Mouse (Mus musculus) stomach, embryonic 14.5 days (tissue): ENCODE measurements around the gene Xrn1. TPM values are rescaled to one million over a fixed set of nuclear protein-coding genes. Genes with fewer than 3 reads are reported as not detected.

Source experiments
- ATAC-seq: fragments of 200-750 bp; cut with Nextera tagmentation; 2 replicates; pipeline ENCODE4 v1.8.0; 2017; ENCODE audit warnings: low read depth, moderate TSS enrichment; ENCODE audit not compliant: insufficient number of reproducible peaks, insufficient read depth, low FRiP score
- H3K27ac ChIP-seq: fragments of 300-500 bp; sonication (generic); 2 replicates; pipeline ENCODE4 v1.5.1; 2014; ENCODE audit warnings: mild to moderate bottlenecking, low read length, moderate library complexity, mixed read lengths
- H3K27me3 ChIP-seq: fragments of 300-500 bp; sonication (generic); 2 replicates; pipeline ENCODE4 v1.6.1; 2014; ENCODE audit warnings: low read length, control low read depth, mixed read lengths; ENCODE audit not compliant: control insufficient read depth, insufficient read depth
- H3K36me3 ChIP-seq: fragments of 300-500 bp; sonication (generic); 2 replicates; pipeline ENCODE4 v1.6.1; 2014; ENCODE audit warnings: mild to moderate bottlenecking, control low read depth, low read length, moderate library complexity, mixed read lengths; ENCODE audit not compliant: control insufficient read depth, insufficient read depth
- H3K4me1 ChIP-seq: fragments of 300-500 bp; sonication (generic); 2 replicates; pipeline ENCODE4 v1.6.1; 2014; ENCODE audit warnings: low read length, control low read depth, mixed read lengths; ENCODE audit not compliant: control insufficient read depth, insufficient read depth
- H3K4me2 ChIP-seq: fragments of 300-500 bp; sonication (generic); replicated peaks from 2 replicates; pipeline ENCODE4 v1.6.1; 2014; ENCODE audit warnings: low read depth, low read length, control low read depth
- H3K4me3 ChIP-seq: fragments of 300-500 bp; sonication (generic); 2 replicates; pipeline ENCODE4 v1.5.1; 2014; ENCODE audit warnings: low read depth, low read length, control low read depth
- H3K9ac ChIP-seq: fragments of 300-500 bp; sonication (generic); replicated peaks from 2 replicates; pipeline ENCODE4 v1.6.1; 2014; ENCODE audit warnings: low read depth, mild to moderate bottlenecking, control low read depth, low read length, moderate library complexity, mixed read lengths
- H3K9me3 ChIP-seq: fragments of 300-500 bp; sonication (generic); 2 replicates; pipeline ENCODE4 v1.6.1; 2016; ENCODE audit warnings: low read depth, low read length, control low read depth; ENCODE audit not compliant: control insufficient read depth
- WGBS: fragments of 180-500 bp; shearing (Covaris S2); extraction: QIAGEN DNeasy Blood & Tissue Kit; methylation state at CpG from one replicate; pipeline ENCODE4 v1.1.7; 2014; 5-methylcytosine and 5-hydroxymethylcytosine counted together
- polyA plus RNA-seq: library from polyadenylated mRNA; unstranded; fragments of >200 nt; fragmentation: Nextera tagmentation; extraction: Ambion mirVana; gene quantifications from 2 replicates; pipeline ENCODE4 v1.2.1, GENCODE M21; 2014

Gene Xrn1
- polyA plus RNA-seq, 1 experiment from 2014 or later, result 30.7 TPM

DNA sequence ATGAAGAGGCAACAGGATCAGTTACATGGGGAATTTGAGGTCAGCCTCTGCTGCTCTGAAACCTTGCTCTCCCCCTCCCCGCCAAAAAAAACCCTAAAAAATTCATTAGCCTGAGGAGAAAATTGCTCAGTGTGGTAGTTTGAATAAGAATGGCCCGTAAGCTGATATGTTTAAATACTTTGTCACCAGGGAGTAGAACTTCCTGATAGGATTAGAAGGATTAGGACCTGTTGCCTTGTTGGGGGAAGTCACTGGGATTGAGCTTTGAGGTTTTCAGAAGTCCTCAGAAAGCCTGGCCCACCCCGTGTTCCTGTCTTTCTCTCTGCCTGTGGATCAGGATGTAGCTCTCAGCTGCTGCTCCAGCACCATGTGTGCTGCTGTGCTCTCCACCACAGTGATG lies 73.4 kb downstream of the Xrn1 start:
- WGBS, result 53% methylated on average over 3 of the region's 3 CpGs
- no peaks in the 10 kb centered on the region for H3K27me3 ChIP-seq
- no peak overlapping the region for H3K27ac ChIP-seq
- no peaks in the 10 kb centered on the region for H3K9me3 ChIP-seq
- no peak overlapping the region for H3K4me2 ChIP-seq
- ATAC-seq, result no peak
- H3K4me1 ChIP-seq, result no peaks in the 10 kb centered on the region
- no peak overlapping the region for H3K9ac ChIP-seq
- peaks cover 55% of the 10 kb centered on the region for H3K36me3 ChIP-seq
- H3K4me3 ChIP-seq, result no peak overlapping the region

DNA sequence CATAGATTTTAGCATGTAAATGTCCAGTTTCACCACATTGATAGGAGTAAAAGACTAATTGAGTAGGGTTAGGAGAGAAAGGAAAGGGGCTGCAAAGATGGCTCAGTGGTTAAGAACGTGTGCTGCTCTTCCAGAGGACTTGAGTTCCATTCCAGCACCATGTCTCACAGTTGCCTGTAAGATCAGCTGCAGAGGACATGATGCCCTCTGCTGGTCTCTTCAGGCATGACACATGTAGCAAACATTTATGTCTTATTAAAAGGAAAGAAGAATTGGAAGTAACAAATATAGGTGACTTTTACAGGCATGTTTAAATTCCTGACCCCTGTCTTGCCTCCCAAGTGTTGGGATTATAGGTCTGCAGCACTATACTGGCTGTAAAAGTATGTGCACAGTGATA lies 74.3 kb downstream of the Xrn1 start:
- H3K27ac ChIP-seq, result no peak overlapping the region
- WGBS, result 69% methylated on average over 1 of the region's 1 CpGs
- no peaks in the 10 kb centered on the region for H3K9me3 ChIP-seq

DNA sequence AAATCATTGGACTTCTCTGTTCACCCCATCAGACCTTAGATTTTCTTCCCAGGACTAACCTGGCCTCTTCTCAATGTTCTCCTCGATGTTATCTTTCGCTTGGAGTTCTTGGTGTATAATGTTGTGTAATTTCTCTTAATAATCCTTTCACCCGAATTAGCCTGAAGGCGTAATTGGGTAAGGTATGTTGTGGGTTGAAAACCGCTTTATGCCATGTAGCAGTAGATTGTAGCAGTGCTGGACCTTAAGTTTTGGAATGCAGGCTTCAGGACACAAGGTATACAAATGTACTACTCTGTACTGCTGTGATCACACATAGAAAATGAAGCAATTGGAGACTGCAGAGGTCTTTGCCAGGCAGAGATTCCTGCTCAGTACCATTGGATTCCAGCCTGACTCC lies 75.3 kb downstream of the Xrn1 start:
- Histone ChIP-seq H3K27ac (no peak overlapping the region), H3K4me2 (no peak overlapping the region), H3K4me1 (no peaks in the 10 kb centered on the region), H3K4me3 (no peak overlapping the region), H3K27me3 (no peaks in the 10 kb centered on the region), H3K36me3 (peaks cover 58% of the 10 kb centered on the region), H3K9me3 (no peaks in the 10 kb centered on the region), H3K9ac (no peak overlapping the region)
- 96% methylated on average over 5 of the region's 5 CpGs for WGBS
- ATAC-seq, result no peak

More for the DNA sequence above, 74.3 kb downstream of the Xrn1 start:
- peaks cover 54% of the 10 kb centered on the region for H3K36me3 ChIP-seq
- H3K4me1 ChIP-seq, result no peaks in the 10 kb centered on the region
- no peak overlapping the region for H3K4me3 ChIP-seq
- no peaks in the 10 kb centered on the region for H3K27me3 ChIP-seq
- H3K4me2 ChIP-seq, result no peak overlapping the region
- ATAC-seq, result no peak
- H3K9ac ChIP-seq, result no peak overlapping the region

DNA sequence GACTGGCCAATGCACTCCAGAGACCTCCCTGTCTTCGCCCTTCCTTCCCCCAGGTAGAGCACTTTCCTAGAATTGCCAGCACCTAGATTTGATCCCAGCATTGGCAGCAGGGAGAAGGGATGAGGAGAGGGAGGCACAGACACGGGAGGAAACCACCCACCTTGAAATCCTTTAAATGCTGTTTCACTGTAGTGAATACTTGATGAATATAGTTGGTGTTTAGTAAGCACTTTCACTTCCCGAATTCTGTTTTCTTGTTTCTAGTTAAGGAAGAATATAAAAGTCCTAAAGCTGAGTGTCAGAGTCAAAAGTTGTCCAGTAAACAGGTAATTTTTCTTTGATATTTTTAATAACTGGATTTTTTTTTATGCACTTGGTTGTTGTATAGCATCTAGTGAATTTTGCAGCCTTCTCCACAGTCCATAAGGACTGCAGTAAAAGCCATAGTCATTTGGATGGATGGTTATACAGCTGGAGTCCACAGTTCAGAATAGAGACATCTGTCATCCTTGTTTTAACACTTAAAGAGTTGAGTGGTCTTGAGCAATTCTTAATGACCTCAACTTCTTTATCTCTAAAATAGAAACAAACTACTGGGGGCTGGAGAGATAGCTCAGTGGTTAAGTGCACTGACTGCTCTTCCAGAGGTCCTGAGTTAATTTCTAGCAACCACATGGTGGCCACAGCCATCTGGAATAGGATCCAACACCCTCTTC lies 81.0 kb downstream of the Xrn1 start:
- Histone ChIP-seq H3K4me2 (no peak overlapping the region), H3K27ac (no peak overlapping the region), H3K4me1 (no peaks in the 10 kb centered on the region), H3K9me3 (no peaks in the 10 kb centered on the region), H3K4me3 (no peak overlapping the region), H3K27me3 (no peaks in the 10 kb centered on the region), H3K9ac (no peak overlapping the region), H3K36me3 (peaks cover 41% of the 10 kb centered on the region)
- ATAC-seq, result no peak
- WGBS, result 79% methylated on average over 3 of the region's 3 CpGs

DNA sequence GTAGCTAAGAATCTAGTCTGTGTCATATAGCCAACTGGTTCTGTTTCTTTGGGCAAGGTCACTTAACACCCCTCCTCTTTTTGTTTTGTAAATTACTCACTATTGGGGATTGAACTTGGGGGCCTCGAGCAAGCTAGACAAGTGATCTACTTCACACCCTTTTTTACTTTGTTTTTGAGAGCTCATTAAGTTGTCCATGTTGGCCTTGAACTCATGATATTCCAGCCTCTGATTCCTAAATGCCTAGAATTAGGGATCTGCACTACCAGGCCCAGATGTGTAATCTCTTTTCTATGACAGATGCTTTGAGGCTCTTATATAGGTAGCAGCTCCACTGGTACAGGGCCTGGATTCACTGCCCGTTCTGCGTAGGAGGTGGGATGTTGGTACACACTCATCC lies 89.7 kb downstream of the Xrn1 start:
- Histone ChIP-seq H3K9ac (no peak overlapping the region), H3K27ac (no peak overlapping the region), H3K9me3 (no peaks in the 10 kb centered on the region), H3K27me3 (no peaks in the 10 kb centered on the region), H3K4me1 (no peaks in the 10 kb centered on the region), H3K4me3 (no peak overlapping the region), H3K36me3 (peaks cover 56% of the 10 kb centered on the region), H3K4me2 (no peak overlapping the region)
- 91% methylated on average over 3 of the region's 3 CpGs for WGBS
- no peak for ATAC-seq

DNA sequence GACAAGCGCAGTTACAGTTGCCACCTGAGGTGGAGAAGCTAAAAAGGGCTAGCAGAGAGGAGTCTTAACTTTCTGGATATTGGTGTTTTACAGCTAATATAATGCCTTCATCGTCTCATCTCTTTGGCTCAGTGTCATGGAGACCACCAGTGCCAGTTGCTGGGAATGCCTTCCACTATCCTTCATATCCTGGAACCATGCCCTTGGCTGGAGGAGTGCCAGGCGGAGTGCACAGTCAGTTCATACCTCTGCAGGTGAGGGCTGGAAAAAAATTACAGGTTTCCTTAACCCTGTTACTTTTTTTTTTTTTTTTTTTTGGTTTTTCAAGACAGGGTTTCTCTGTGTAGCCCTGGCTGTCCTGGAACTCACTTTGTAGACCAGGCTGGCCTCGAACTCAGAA lies 96.9 kb downstream of the Xrn1 start:
- Histone ChIP-seq H3K4me2 (no peak overlapping the region), H3K27me3 (no peaks in the 10 kb centered on the region), H3K9ac (no peak overlapping the region), H3K9me3 (no peaks in the 10 kb centered on the region), H3K36me3 (peaks cover 59% of the 10 kb centered on the region), H3K27ac (no peak overlapping the region), H3K4me3 (no peak overlapping the region), H3K4me1 (no peaks in the 10 kb centered on the region)
- 91% methylated on average over 3 of the region's 4 CpGs for WGBS
- ATAC-seq, result no peak

DNA sequence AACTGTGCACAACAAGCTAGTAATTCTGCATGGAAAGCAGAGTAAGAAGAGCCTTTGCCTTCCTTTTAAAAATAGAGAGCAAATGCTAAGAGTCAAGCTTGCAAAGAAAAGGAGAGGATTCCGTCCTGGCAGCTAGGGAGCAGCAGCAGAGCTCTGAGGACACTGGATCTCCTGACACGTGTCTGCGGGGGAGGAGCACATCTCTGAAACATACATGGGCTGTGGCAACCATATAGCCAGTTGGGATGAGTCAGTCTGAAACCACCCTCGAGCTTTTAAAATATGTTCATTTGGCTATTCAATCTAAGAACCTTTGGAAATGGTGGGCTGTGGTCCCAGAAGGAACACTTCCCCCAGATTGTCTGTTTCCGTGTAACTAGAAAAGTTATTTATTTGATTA lies 100.3 kb downstream of the Xrn1 start:
- Histone ChIP-seq H3K9ac (no peak overlapping the region), H3K4me1 (no peaks in the 10 kb centered on the region), H3K9me3 (no peaks in the 10 kb centered on the region; the same call in 1 of the 2 replicates), H3K4me2 (no peak overlapping the region), H3K36me3 (peaks cover 53% of the 10 kb centered on the region), H3K27ac (no peak overlapping the region), H3K4me3 (no peak overlapping the region), H3K27me3 (no peaks in the 10 kb centered on the region)
- WGBS, result 81% methylated on average over 5 of the region's 5 CpGs
- no peak for ATAC-seq

DNA sequence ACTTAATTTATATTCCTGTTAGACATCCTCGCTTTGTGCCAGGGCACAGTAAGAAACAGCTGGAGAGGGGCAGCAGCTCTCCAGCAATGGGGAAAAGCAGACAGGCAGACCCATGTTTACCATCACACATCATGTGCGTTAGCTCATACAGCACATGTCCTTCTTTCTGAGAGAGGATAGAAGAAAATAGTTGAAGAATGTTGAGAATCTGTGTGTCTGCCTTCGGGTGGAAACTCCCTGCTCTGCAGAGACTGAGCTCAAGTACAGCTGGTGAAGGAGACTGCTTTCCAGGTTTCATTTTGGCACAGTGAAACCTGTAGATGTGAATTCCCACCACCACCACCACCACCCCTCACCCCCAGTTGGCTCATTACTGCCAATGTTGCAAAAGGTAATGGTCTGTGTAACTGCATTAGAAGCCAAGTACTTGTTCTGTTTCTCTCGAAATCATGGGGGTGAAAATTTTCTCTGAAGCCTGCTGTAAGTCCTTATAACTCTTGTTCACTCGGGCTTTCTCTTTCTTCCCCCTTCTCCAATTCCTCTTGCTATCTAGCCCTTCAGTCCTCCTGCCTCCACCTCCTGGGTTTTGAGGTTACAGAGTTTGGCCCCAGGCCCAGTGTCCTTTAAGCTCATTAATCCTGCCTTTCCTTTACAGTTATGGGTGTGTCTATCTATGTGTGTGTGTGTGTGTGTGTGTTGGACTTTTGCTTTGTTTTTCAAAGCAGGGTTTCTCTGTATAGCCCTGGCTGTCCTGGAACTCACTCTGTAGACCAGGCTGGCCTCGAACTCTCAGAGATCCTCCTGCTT lies 102.1 kb downstream of the Xrn1 start:
- H3K4me2 ChIP-seq, result no peak overlapping the region

More for the DNA sequence above, 102.1 kb downstream of the Xrn1 start:
- peaks cover 37% of the 10 kb centered on the region for H3K36me3 ChIP-seq
- no peaks in the 10 kb centered on the region for H3K27me3 ChIP-seq
- H3K9ac ChIP-seq, result no peak overlapping the region
- 82% methylated on average over 6 of the region's 6 CpGs for WGBS
- H3K4me1 ChIP-seq, result no peaks in the 10 kb centered on the region
- ATAC-seq, result no peak
- no peak overlapping the region for H3K27ac ChIP-seq
- no peaks in the 10 kb centered on the region; the same call in 1 of the 2 replicates for H3K9me3 ChIP-seq
- no peak overlapping the region for H3K4me3 ChIP-seq
